Mouse (Mus musculus): ENCODE data around the gene Cadm1. TPM values are rescaled to one million over a fixed set of nuclear protein-coding genes. Genes with fewer than 3 reads are reported as not detected.

The Cadm1 gene
- polyA plus RNA-seq, 1 experiment from 2014 or later, result 150 TPM

DNA sequence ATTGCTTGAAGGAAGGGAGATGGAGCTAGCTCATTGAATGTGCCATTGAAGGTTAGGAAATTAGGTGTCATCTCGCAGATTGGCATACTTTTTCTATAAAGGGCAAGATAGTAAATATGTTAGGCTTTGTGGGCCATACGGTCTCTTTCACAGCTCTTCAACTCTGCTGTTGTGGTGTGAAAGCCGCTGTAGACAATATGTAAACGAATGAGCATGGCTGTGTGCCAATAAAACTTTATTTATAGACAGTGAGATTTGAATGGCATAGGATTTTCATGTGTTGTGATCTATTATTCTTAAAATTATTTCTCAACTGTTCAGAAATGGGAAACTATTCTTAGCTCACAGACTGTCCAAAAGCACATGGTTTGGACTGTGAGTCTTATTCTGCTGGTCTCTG, 123.0 kb downstream of the Cadm1 start:
- Histone ChIP-seq H3K36me3 (ENCODE audit: control insufficient read depth, insufficient read depth, low read length) (no peaks in the 10 kb centered on the region), H3K4me2 (replicated peaks; ENCODE audit: low read depth, low read length) (no peak overlapping the region), H3K4me3 (ENCODE audit: low read depth, low read length) (no peak overlapping the region), H3K9me3 (ENCODE audit: control insufficient read depth, low read length) (no peaks in the 10 kb centered on the region), H3K4me1 (replicated peaks; ENCODE audit: control insufficient read depth, insufficient read depth, low read length) (no peaks in the 10 kb centered on the region), H3K9ac (ENCODE audit: low read depth, low read length) (no peak overlapping the region), H3K27me3 (ENCODE audit: control insufficient read depth, insufficient read depth, low read length) (no peaks in the 10 kb centered on the region), H3K27ac (ENCODE audit: low read depth, low read length) (no peak overlapping the region)
- ATAC-seq (ENCODE audit: low FRiP score) (no peak), DNase-seq (ENCODE audit: low spot score) (no peak)
- WGBS, result 91% methylated on average over 4 of the region's 4 CpGs

DNA sequence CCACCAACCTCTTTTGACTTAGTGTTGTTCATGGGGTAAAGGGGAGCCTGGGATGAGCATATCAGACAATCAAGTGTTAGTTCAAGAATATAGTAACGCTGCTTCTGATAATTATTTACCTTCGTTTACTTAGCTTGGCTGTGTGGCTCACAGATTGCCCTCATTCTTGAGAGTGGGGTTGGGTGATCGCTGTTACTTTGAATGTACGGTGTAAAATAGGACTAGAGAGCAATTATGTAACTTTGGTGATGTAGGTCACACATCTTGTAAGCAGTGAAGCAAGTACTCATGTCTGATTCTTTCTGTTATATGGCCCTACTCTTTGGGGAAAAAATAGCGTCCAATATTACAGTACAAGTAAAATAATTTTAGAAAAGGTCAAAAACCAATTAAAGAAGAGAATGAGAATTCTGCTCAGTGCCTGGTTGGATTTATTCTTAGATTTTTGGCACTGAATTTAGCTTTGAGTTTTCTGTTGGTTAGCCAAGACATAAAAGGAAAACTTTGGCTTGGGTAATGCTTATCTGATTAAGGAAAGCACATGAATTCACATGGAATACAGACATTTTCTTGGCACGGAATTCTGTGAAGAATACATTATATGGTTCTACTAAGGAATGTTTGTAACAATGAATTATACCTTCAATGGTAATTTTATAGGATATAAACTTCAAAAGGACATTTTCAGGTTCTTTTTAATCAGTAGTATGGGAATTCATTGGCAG, 129.6 kb downstream of the Cadm1 start:
- ATAC-seq (ENCODE audit: low FRiP score), result no peak
- Histone ChIP-seq H3K9me3 (ENCODE audit: control insufficient read depth, low read length) (no peaks in the 10 kb centered on the region), H3K4me2 (replicated peaks; ENCODE audit: low read depth, low read length) (no peak overlapping the region), H3K27me3 (ENCODE audit: control insufficient read depth, insufficient read depth, low read length) (no peaks in the 10 kb centered on the region), H3K36me3 (ENCODE audit: control insufficient read depth, insufficient read depth, low read length) (no peaks in the 10 kb centered on the region), H3K27ac (ENCODE audit: low read depth, low read length) (no peak overlapping the region), H3K4me1 (replicated peaks; ENCODE audit: control insufficient read depth, insufficient read depth, low read length) (no peaks in the 10 kb centered on the region), H3K9ac (ENCODE audit: low read depth, low read length) (no peak overlapping the region), H3K4me3 (ENCODE audit: low read depth, low read length) (no peak overlapping the region)
- 93% methylated on average over 6 of the region's 6 CpGs for WGBS
- DNase-seq (ENCODE audit: low spot score), result no peak

DNA sequence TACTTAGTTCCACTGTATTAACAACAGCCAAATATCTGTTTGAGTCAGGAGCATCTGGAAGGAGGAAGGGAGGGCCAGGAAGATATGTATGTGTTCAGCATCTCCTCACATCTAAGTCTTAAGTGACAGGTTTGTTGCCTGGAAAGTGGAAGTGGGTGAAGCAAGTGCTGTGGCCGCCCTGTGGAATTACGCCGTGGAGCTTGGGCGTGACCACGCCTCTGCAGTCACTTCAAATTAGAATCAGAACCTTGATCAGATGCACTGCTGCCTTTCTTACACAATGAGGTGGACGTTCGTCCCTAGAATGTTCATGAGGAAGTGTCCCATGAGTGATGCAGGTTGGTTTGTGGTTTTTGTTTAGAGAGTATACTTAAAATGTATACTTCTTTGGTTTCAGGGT, 131.6 kb downstream of the Cadm1 start:
- Histone ChIP-seq H3K4me2 (replicated peaks; ENCODE audit: low read depth, low read length) (no peak overlapping the region), H3K27me3 (ENCODE audit: control insufficient read depth, insufficient read depth, low read length) (no peaks in the 10 kb centered on the region), H3K27ac (ENCODE audit: low read depth, low read length) (no peak overlapping the region), H3K9ac (ENCODE audit: low read depth, low read length) (no peak overlapping the region), H3K4me3 (ENCODE audit: low read depth, low read length) (no peak overlapping the region), H3K36me3 (ENCODE audit: control insufficient read depth, insufficient read depth, low read length) (no peaks in the 10 kb centered on the region), H3K4me1 (replicated peaks; ENCODE audit: control insufficient read depth, insufficient read depth, low read length) (no peaks in the 10 kb centered on the region), H3K9me3 (ENCODE audit: control insufficient read depth, low read length) (no peaks in the 10 kb centered on the region)
- WGBS, result 94% methylated on average over 7 of the region's 7 CpGs
- no peak for DNase-seq (ENCODE audit: low spot score)
- ATAC-seq (ENCODE audit: low FRiP score), result no peak

DNA sequence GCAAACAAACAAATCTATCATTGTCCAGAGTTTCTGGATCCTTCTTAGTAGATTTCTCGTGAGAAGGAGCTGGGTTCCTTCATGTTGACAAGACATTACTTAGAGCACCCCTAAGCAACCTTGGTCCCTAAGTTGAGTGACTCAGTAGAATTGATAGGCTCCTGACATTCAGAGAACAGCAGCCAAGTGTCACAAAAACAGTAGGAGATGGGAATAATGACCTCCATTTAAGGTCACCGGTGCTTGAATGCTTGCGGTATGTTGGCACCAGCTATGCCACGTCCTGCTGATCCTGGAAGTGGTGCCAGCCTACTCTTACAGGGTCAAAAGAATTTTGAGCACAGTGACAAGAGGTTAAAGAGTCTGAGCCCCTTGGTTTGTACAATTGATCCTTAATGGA, 139.2 kb downstream of the Cadm1 start:
- no peak for DNase-seq (ENCODE audit: low spot score)
- Histone ChIP-seq H3K4me3 (ENCODE audit: low read depth, low read length) (no peak overlapping the region), H3K9ac (ENCODE audit: low read depth, low read length) (no peak overlapping the region)

DNA sequence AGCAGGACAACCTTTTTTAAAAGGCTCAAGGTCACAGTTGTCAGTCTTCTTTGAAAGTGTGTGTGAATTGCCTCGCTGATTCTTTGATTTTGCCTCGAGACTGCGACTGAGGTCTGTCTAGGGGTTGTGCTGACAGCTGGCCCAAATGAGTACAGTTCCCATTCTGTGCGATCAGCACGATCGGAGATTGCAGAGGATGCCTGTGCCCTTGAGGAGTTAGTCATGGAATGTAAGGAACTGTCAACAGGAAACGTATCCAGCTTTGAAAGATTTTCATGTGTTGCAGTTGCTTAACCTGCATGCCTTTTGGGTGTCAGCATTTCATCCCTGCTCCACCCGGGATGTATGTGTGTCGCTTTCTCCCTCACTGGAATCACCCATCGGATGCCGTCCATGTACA, 141.6 kb downstream of the Cadm1 start:
- Histone ChIP-seq H3K4me3 (ENCODE audit: low read depth, low read length) (no peak overlapping the region), H3K27me3 (ENCODE audit: control insufficient read depth, insufficient read depth, low read length) (no peaks in the 10 kb centered on the region), H3K27ac (ENCODE audit: low read depth, low read length) (no peak overlapping the region), H3K36me3 (ENCODE audit: control insufficient read depth, insufficient read depth, low read length) (no peaks in the 10 kb centered on the region), H3K9me3 (ENCODE audit: control insufficient read depth, low read length) (no peaks in the 10 kb centered on the region), H3K4me1 (replicated peaks; ENCODE audit: control insufficient read depth, insufficient read depth, low read length) (no peaks in the 10 kb centered on the region), H3K9ac (ENCODE audit: low read depth, low read length) (no peak overlapping the region), H3K4me2 (replicated peaks; ENCODE audit: low read depth, low read length) (no peak overlapping the region)
- no peak for DNase-seq (ENCODE audit: low spot score)
- 66% methylated on average over 11 of the region's 11 CpGs for WGBS
- no peak for ATAC-seq (ENCODE audit: low FRiP score)

More for the DNA sequence above, 139.2 kb downstream of the Cadm1 start:
- ATAC-seq (ENCODE audit: low FRiP score), result no peak
- Histone ChIP-seq H3K9me3 (ENCODE audit: control insufficient read depth, low read length) (no peaks in the 10 kb centered on the region), H3K4me2 (replicated peaks; ENCODE audit: low read depth, low read length) (no peak overlapping the region), H3K27ac (ENCODE audit: low read depth, low read length) (no peak overlapping the region), H3K4me1 (replicated peaks; ENCODE audit: control insufficient read depth, insufficient read depth, low read length) (no peaks in the 10 kb centered on the region), H3K36me3 (ENCODE audit: control insufficient read depth, insufficient read depth, low read length) (no peaks in the 10 kb centered on the region), H3K27me3 (ENCODE audit: control insufficient read depth, insufficient read depth, low read length) (no peaks in the 10 kb centered on the region)
- whole genome bisulfite sequencing, result 78% methylated on average over 4 of the region's 4 CpGs

DNA sequence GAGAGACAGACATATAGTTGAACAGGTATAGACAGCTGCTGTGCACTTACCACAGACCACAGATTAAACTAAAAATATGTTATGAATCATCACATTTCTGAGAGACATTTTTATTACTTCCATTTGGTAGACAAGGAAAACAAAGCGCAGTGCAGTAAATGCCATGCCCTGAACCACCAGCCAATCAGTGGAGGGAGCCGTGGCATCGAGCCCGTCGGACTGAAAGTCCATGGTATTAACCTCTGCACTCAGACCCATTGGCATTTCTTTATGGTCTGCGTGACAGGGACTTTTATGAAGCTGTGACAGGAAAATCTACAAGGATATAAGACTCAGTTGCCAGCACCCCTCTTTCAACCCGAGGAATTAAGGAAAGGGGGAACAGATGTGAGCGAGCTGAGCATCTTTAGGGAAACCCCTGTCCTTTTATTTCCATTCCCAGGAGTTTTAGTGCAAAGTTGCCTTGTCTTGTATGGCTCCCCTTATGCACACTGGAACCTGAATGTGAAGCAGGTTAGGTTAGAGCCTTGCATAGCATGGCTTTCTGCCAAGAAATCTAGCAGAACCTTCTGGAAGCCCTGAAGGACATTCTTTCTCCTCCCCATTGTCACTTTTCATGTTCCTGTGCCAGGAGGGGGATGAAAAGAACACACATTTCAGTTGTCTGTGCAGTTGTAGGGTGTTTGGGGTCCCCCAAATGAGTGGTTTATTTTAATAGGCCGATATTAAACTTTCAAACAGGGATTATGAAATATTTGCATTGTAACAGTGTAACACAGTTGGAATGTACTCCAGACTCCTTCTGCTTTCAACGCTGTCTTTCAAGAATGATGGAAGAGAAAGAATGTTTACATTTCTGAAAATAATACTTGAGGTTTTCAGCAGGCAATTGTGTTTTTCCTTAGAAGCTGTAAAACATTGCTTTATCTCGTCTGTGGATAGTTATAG, 145.1 kb downstream of the Cadm1 start:
- H3K4me2 ChIP-seq (replicated peaks; ENCODE audit: low read depth, low read length), result no peak overlapping the region
- H3K27me3 ChIP-seq (ENCODE audit: control insufficient read depth, insufficient read depth, low read length), result no peaks in the 10 kb centered on the region
- H3K36me3 ChIP-seq (ENCODE audit: control insufficient read depth, insufficient read depth, low read length), result no peaks in the 10 kb centered on the region
- no peaks in the 10 kb centered on the region for H3K9me3 ChIP-seq (ENCODE audit: control insufficient read depth, low read length)
- no peak overlapping the region for H3K4me3 ChIP-seq (ENCODE audit: low read depth, low read length)
- DNase-seq (ENCODE audit: low spot score) (no peak), ATAC-seq (ENCODE audit: low FRiP score) (no peak)
- H3K9ac ChIP-seq (ENCODE audit: low read depth, low read length), result no peak overlapping the region
- WGBS, result 84% methylated on average over 11 of the region's 11 CpGs
- H3K4me1 ChIP-seq (replicated peaks; ENCODE audit: control insufficient read depth, insufficient read depth, low read length), result no peaks in the 10 kb centered on the region
- H3K27ac ChIP-seq (ENCODE audit: low read depth, low read length), result no peak overlapping the region

DNA sequence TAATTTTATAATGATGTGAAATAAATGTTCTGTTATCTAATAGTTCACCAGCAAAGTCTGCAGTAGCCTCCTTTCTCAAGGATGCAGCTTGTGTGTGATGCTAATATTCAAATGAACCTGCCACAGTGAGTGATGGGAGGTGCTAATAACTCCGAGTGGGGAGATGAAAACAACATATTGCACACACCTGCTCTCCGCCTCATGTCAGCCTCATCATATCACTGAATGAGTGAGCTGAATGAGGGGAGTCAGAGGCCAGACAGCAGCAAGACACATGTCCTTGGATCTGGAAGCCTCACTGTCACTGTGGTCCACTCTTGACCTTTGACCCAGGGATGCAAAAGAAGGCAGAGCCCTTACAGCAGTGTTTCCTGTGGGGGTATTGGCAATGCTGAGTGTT, 156.9 kb downstream of the Cadm1 start:
- WGBS, result 52% methylated on average over 2 of the region's 2 CpGs
- Histone ChIP-seq H3K4me2 (replicated peaks; ENCODE audit: low read depth, low read length) (no peak overlapping the region), H3K9me3 (ENCODE audit: control insufficient read depth, low read length) (no peaks in the 10 kb centered on the region), H3K36me3 (ENCODE audit: control insufficient read depth, insufficient read depth, low read length) (no peaks in the 10 kb centered on the region), H3K27me3 (ENCODE audit: control insufficient read depth, insufficient read depth, low read length) (no peaks in the 10 kb centered on the region), H3K4me1 (replicated peaks; ENCODE audit: control insufficient read depth, insufficient read depth, low read length) (no peaks in the 10 kb centered on the region), H3K27ac (ENCODE audit: low read depth, low read length) (no peak overlapping the region), H3K4me3 (ENCODE audit: low read depth, low read length) (no peak overlapping the region), H3K9ac (ENCODE audit: low read depth, low read length) (no peak overlapping the region)
- no peak for ATAC-seq (ENCODE audit: low FRiP score)
- peak; percentile 27 for DNase-seq (ENCODE audit: low spot score)

DNA sequence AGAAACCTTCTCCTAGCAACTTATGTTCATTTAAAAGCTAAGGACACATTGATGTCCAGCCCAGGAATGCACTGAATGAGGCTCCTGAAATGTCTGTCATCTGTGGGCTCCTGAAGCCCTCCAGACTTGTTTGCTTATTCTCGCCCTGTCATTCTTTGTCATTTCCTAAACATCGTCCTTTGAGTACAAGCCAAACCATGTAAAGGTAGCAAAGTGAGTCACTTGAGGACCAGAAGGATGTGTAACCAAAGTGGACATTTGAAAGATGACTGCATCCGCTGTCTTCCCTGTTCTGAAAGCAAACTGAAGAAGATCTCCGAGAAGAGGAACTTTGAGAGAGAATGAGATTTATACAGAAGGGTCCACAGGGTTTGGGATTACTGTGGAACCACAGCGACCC, 157.6 kb downstream of the Cadm1 start:
- no peak overlapping the region for H3K4me3 ChIP-seq (ENCODE audit: low read depth, low read length)
- WGBS, result 91% methylated on average over 5 of the region's 5 CpGs

More for the DNA sequence above, 157.6 kb downstream of the Cadm1 start:
- Histone ChIP-seq H3K27me3 (ENCODE audit: control insufficient read depth, insufficient read depth, low read length) (no peaks in the 10 kb centered on the region), H3K9me3 (ENCODE audit: control insufficient read depth, low read length) (no peaks in the 10 kb centered on the region), H3K9ac (ENCODE audit: low read depth, low read length) (no peak overlapping the region), H3K27ac (ENCODE audit: low read depth, low read length) (no peak overlapping the region), H3K4me2 (replicated peaks; ENCODE audit: low read depth, low read length) (no peak overlapping the region), H3K4me1 (replicated peaks; ENCODE audit: control insufficient read depth, insufficient read depth, low read length) (no peaks in the 10 kb centered on the region), H3K36me3 (ENCODE audit: control insufficient read depth, insufficient read depth, low read length) (no peaks in the 10 kb centered on the region)
- DNase-seq (ENCODE audit: low spot score), result no peak
- ATAC-seq (ENCODE audit: low FRiP score), result no peak
